Mouse (Mus musculus) CH12.LX (cell line): ENCODE results near the gene Lhx4.

Source experiments
- BHLHE40 ChIP-seq: IDR thresholded peaks from 2 replicates; pipeline ENCODE4 v1.6.1; 2011; ENCODE audit warnings: mild to moderate bottlenecking, low read depth, low read length, improper control_type of control experiment
- CHD2 ChIP-seq: IDR thresholded peaks from 2 replicates; pipeline ENCODE4 v1.6.1; 2011; ENCODE audit warnings: low read length, improper control_type of control experiment
- CTCF ChIP-seq, 2 experiments: IDR thresholded peaks in 1 of 2; conservative IDR thresholded peaks in 1 of 2; 2 replicates each; pipeline ENCODE4 v1.5.1; 2011 to 2012; ENCODE audit warnings: low read depth in 2 of 2, low read length in 2 of 2, improper control_type of control experiment in 1 of 2, inconsistent platforms in 1 of 2, mild to moderate bottlenecking in 1 of 2, moderate library complexity in 1 of 2
- EP300 ChIP-seq: IDR thresholded peaks from 2 replicates; pipeline ENCODE4 v1.6.1; 2011; ENCODE audit warnings: low read length, improper control_type of control experiment
- ETS1 ChIP-seq: conservative IDR thresholded peaks from 2 replicates; pipeline ENCODE4 v1.6.1; 2012; ENCODE audit warnings: low read depth, mild to moderate bottlenecking, inconsistent platforms, low read length, improper control_type of control experiment, moderate library complexity
- GABPA ChIP-seq: IDR thresholded peaks from 2 replicates; pipeline ENCODE4 v1.6.1; 2012; ENCODE audit warnings: low read depth, low read length, improper control_type of control experiment, inconsistent platforms; ENCODE audit not compliant: insufficient replicate concordance
- HCFC1 ChIP-seq: IDR thresholded peaks from 2 replicates; pipeline ENCODE4 v1.6.1; 2012; ENCODE audit warnings: low read depth, mild to moderate bottlenecking, inconsistent platforms, low read length, improper control_type of control experiment
- JUND ChIP-seq: conservative IDR thresholded peaks from 2 replicates; pipeline ENCODE4 v1.6.1; 2011; ENCODE audit warnings: low read depth, low read length, improper control_type of control experiment
- KAT2A ChIP-seq: IDR thresholded peaks from 2 replicates; pipeline ENCODE4 v1.6.1; 2012; ENCODE audit warnings: low read length, improper control_type of control experiment, inconsistent platforms; ENCODE audit not compliant: insufficient replicate concordance
- MAX ChIP-seq: IDR thresholded peaks from 2 replicates; pipeline ENCODE4 v1.6.1; 2011; ENCODE audit warnings: low read length, improper control_type of control experiment
- UBTF ChIP-seq: IDR thresholded peaks from 2 replicates; pipeline ENCODE4 v1.6.1; 2012; ENCODE audit warnings: low read depth, mild to moderate bottlenecking, inconsistent platforms, low read length, improper control_type of control experiment, moderate library complexity
- USF2 ChIP-seq: conservative IDR thresholded peaks from 2 replicates; pipeline ENCODE4 v1.6.1; 2011; ENCODE audit warnings: low read depth, low read length, improper control_type of control experiment

DNA sequence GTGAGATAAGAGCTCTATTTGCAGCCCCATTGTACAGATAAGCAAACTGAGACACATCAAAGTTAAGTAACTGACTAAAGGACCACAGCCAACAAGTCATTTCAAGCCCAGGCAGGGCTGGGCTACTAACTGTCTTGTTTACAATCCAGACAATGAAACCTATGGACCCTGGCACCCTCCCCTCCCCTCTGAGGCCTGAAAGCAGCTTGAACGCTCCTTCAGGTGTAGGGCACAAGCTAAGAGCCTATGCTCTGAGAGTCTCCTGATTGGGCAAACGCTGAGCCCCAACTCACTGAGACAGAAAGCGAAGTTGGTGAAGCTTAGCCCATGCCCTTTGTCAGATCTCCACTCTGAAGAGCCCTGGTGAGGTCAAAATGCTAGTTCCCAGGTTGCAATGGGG is 27.2 kb downstream of the Lhx4 start:
- no peak for TF ChIP-seq CTCF (conservative IDR thresholded peaks at IDR 0.05 in 1 of 2, IDR thresholded peaks at IDR 0.05 in 1 of 2; ENCODE audit: low read depth in 2 of 2, low read length in 2 of 2)
- TF ChIP-seq MAX = no peak
- no peak for TF ChIP-seq GABPA
- no peak for TF ChIP-seq EP300
- TF ChIP-seq JUND = no peak
- TF ChIP-seq ETS1 = no peak
- TF ChIP-seq UBTF = no peak
- no peak for TF ChIP-seq KAT2A
- TF ChIP-seq BHLHE40 = no peak
- TF ChIP-seq CHD2 = no peak
- TF ChIP-seq USF2 = no peak
- TF ChIP-seq HCFC1 = no peak
